Mouse (Mus musculus) liver, adult 2 months (tissue): Measurements from ENCODE around the gene Klf9. TPM values are rescaled to one million over a fixed set of nuclear protein-coding genes. Genes with fewer than 3 reads are reported as not detected.
"Not testable (repeated sequence)": the region's sequence is repeated elsewhere in the genome, so short reads cannot be mapped to it uniquely, and the experiment has no call there.

Experiments used
- DNase-seq: peaks from one replicate; pipeline ENCODE4 v3.0.0-alpha.2; 2011; ENCODE audit warnings: low read depth, low spot score; ENCODE audit errors: extremely low read depth
- H3K27ac ChIP-seq: fragments of 200-500 bp; replicated peaks from 2 replicates; pipeline ENCODE4 v1.5.1; 2012; ENCODE audit warnings: low read depth, mild to moderate bottlenecking, control low read depth, inconsistent platforms, low read length; ENCODE audit not compliant: insufficient read depth
- H3K27me3 ChIP-seq: fragments of 200-500 bp; 2 replicates; pipeline ENCODE4 v1.6.1; 2012; ENCODE audit warnings: mild to moderate bottlenecking, moderate library complexity, low read length, inconsistent platforms; ENCODE audit not compliant: control insufficient read depth, insufficient read depth
- H3K36me3 ChIP-seq: fragments of 200-500 bp; 2 replicates; pipeline ENCODE4 v1.6.1; 2012; ENCODE audit warnings: low read length, inconsistent platforms; ENCODE audit not compliant: control insufficient read depth, insufficient read depth
- H3K4me1 ChIP-seq: fragments of 200-500 bp; 2 replicates; pipeline ENCODE4 v1.6.1; 2011; ENCODE audit warnings: low read length; ENCODE audit not compliant: control insufficient read depth, insufficient read depth
- H3K4me3 ChIP-seq: fragments of 200-500 bp; 2 replicates; pipeline ENCODE4 v1.5.1; 2011; ENCODE audit warnings: low read depth, mild to moderate bottlenecking, control low read depth, low read length, moderate library complexity; ENCODE audit not compliant: insufficient read depth
- H3K79me2 ChIP-seq: fragments of 200-500 bp; 2 replicates; pipeline ENCODE4 v1.6.1; 2012; ENCODE audit warnings: inconsistent platforms, mild to moderate bottlenecking, low read length, moderate library complexity; ENCODE audit not compliant: control insufficient read depth, insufficient read depth
- H3K9ac ChIP-seq: fragments of 200-500 bp; 2 replicates; pipeline ENCODE4 v1.6.1; 2012; ENCODE audit warnings: low read depth, mild to moderate bottlenecking, control low read depth, inconsistent platforms, low read length
- CTCF ChIP-seq: fragments of 200-500 bp; IDR thresholded peaks from 2 replicates; pipeline ENCODE4 v1.5.1; 2011; ENCODE audit warnings: low read depth, low read length, control low read depth
- POLR2A ChIP-seq: fragments of 200-500 bp; IDR thresholded peaks from 2 replicates; pipeline ENCODE4 v1.6.1; 2011; ENCODE audit warnings: low read length, control low read depth; ENCODE audit not compliant: insufficient read depth; ENCODE audit errors: extremely low read depth
- WGBS: fragments of 180-500 bp; shearing (Covaris S2); methylation state at CpG from one replicate; pipeline ENCODE4 v1.1.7; 2018; 5-methylcytosine and 5-hydroxymethylcytosine counted together
- polyA plus RNA-seq: library from polyadenylated mRNA; depleted of rRNA; stranded (reverse); fragments of >200 nt; gene quantifications from 2 replicates; pipeline ENCODE4 v1.2.3, GENCODE M21; 2012
- total RNA-seq: library from RNA; depleted of rRNA; stranded (reverse); fragments of >200 nt; gene quantifications from 2 replicates; pipeline ENCODE4 v1.2.3, GENCODE M21; 2014

Klf9 gene
- total and polyA plus RNA-seq, 2 experiments, result 32.7 to 75.0 TPM

DNA sequence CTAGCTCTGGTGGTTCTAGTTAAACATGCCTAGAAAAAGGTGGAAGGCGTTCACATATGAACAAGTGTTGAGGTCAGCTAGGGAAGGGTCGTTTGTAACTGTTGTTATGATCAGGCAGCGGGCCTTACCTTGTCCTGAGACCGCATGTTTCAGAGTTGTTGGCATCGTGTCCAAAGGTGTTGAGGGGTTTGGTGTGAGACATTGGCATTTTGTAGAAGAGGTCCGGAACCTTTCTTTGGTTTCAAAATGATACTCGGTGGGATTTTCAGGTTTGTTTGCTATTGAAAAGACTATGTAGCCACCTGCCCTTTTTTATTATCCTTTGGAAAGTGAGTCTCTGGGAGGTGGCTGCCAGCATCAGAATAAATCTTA is 2.0 kb downstream of the Klf9 start:
- TF ChIP-seq POLR2A (no peak), CTCF (no peak)
- Histone ChIP-seq H3K27ac (peak overlapping the region; percentile 92), H3K4me1 (peaks cover 27% of the 10 kb centered on the region), H3K27me3 (no peaks in the 10 kb centered on the region), H3K4me3 (peak overlapping the region; percentile 90), H3K79me2 (peaks cover 60% of the 10 kb centered on the region), H3K36me3 (peaks cover 5% of the 10 kb centered on the region), H3K9ac (peak overlapping the region; percentile 99)
- WGBS, result 20% methylated on average over 7 of the region's 7 CpGs
- no peak for DNase-seq

DNA sequence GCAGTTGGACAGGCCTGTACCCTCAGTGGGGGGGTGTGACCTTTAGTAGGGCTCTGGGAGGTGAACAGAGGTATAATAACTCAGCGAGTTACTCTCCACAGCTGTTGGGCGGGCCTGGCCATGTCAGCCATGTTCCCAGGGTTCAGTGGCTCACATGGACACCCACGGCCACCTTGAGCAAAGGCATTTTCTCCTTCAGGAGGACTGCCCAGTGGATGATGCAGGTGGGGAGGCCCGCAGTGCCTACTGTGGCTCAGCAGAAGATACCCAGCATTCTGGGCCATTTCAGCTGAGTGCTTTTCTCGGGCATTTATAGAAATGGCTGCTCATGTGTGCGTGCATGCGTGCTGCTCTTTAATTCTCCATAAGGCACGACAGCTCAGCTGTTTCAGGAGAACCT is 2.5 kb downstream of the Klf9 start:
- H3K36me3 ChIP-seq, result peaks cover 7% of the 10 kb centered on the region
- WGBS, result 18% methylated on average over 8 of the region's 8 CpGs
- peak overlapping the region; percentile 90 for H3K4me3 ChIP-seq
- H3K4me1 ChIP-seq, result peaks cover 30% of the 10 kb centered on the region
- H3K27me3 ChIP-seq, result no peaks in the 10 kb centered on the region
- peaks cover 65% of the 10 kb centered on the region for H3K79me2 ChIP-seq
- no peak for TF ChIP-seq CTCF
- no peak for TF ChIP-seq POLR2A
- DNase-seq, result peak; percentile 57
- H3K27ac ChIP-seq, result peak overlapping the region; percentile 92
- H3K9ac ChIP-seq, result peak overlapping the region; percentile 99

DNA sequence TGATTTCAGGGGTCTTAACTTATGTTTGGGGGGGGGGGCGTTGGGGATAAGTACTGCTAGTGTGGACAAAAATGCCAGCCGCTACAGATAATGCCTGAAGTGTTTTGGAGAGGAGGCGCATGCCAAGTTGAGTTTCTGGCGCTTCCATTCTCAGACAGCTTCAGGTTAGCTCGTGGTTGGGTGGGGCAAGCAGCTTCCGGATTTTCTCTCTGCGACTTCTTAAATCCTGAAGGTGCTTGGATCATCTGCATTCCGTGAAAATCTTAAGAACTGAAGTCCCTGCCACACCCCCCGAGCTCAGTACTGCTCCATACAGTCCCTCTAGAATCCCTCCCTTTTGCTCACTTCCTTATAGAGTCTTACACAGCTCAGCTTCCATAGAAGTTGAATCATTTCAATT is 3.0 kb downstream of the Klf9 start:
- H3K79me2 ChIP-seq, result peaks cover 69% of the 10 kb centered on the region
- TF ChIP-seq POLR2A (no peak), CTCF (no peak)
- WGBS, result 13% methylated on average over 9 of the region's 9 CpGs
- H3K27ac ChIP-seq, result peak overlapping the region; percentile 92
- H3K27me3 ChIP-seq, result no peaks in the 10 kb centered on the region
- peaks cover 8% of the 10 kb centered on the region for H3K36me3 ChIP-seq
- peak; percentile 44 for DNase-seq
- peaks cover 33% of the 10 kb centered on the region for H3K4me1 ChIP-seq
- peak overlapping the region; percentile 90 for H3K4me3 ChIP-seq
- H3K9ac ChIP-seq, result peak overlapping the region; percentile 99

DNA sequence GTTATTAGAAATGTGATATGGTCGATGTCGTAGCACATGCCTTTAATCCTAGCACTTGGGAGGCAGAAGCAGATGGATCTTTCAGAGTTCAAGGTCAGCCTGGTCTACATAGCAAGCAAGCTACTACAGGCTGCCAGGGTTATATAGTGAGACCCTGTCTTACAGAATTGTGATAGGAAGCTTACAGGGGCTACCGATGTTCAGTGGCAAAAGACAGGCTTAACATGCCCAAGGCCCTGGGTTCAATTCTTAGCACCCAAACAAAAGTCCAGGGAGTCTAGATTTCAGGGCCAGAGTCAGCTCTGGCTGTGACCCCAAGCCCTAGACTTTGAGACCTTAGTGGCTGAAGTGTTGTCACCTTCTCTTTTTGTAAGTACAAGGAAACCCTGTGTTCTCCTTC is 4.1 kb downstream of the Klf9 start:
- peak; percentile 53 for DNase-seq
- WGBS, result 32% methylated on average over 3 of the region's 3 CpGs
- Histone ChIP-seq H3K27me3 (no peaks in the 10 kb centered on the region), H3K4me1 (peaks cover 40% of the 10 kb centered on the region), H3K79me2 (peaks cover 77% of the 10 kb centered on the region), H3K27ac (peak overlapping the region; percentile 8), H3K36me3 (peaks cover 8% of the 10 kb centered on the region), H3K4me3 (peak overlapping the region; percentile 29; the same call in 1 of the 2 replicates), H3K9ac (peak overlapping the region; percentile 99; the same call in 1 of the 2 replicates)
- TF ChIP-seq POLR2A (no peak), CTCF (no peak)

DNA sequence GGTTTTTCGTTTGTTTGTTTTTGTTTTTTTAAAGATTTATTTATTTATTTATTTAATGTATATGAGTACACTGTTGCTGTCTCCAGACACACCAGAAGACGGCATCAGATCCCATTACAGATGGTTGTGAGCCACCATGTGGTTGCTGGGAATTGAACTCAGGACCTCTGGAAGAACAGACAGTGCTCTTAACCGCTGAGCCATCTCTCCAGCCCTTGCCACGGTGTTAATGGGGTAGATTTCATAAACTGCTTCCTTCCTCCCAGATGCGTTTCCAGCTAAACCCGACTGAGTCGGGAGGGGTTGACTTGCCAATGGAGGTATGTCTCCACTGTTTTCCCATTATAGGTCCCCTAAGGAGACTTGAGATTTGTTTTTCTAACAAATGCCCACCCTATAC is 4.5 kb downstream of the Klf9 start:
- peaks cover 82% of the 10 kb centered on the region for H3K79me2 ChIP-seq
- not testable (repeated sequence) for H3K9ac ChIP-seq, H3K27me3 ChIP-seq, H3K4me3 ChIP-seq, H3K27ac ChIP-seq, H3K36me3 ChIP-seq
- H3K4me1 ChIP-seq, result peaks cover 42% of the 10 kb centered on the region
- 60% methylated on average over 7 of the region's 7 CpGs for WGBS
- DNase-seq, result peak; percentile 6

DNA sequence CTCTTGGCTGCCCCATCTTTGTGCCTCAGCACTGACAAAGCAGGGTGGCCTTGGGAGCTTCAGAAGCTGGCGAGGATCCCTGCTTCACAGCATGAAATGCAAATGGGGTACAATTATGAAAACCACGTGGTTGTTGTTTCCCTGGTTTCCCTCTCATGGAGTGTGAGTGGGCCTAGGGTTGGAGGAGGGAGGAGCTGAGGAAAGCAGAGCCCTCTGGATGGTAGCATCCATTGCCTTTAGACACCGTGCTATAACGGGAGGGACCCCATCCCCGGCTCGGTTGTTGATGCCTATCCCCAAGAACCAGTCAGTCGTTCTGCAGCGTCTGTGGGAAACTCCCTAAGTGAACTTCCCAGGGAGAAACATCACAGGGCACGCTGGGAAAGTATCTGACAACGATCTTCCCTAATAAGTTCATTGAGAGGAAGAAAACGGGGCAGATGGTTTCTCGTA is 5.4 kb downstream of the Klf9 start:
- Histone ChIP-seq H3K4me1 (peaks cover 51% of the 10 kb centered on the region), H3K27ac (peak overlapping the region; percentile 11), H3K79me2 (peaks cover 86% of the 10 kb centered on the region), H3K36me3 (peaks cover 8% of the 10 kb centered on the region), H3K9ac (peak overlapping the region; percentile 4; the same call in 1 of the 2 replicates), H3K4me3 (no peak overlapping the region), H3K27me3 (no peaks in the 10 kb centered on the region)
- DNase-seq, result peak; percentile 30
- TF ChIP-seq POLR2A, result no peak
- TF ChIP-seq CTCF, result no peak
- WGBS, result 54% methylated on average over 12 of the region's 12 CpGs
